Mouse (Mus musculus) MEL-GATA-1-ER (cell line): ENCODE data around the gene Cab39l.

Source experiments
- DNase-seq: peaks from one replicate; pipeline ENCODE4 v3.0.0-alpha.2; 2012; ENCODE audit warnings: low read depth; ENCODE audit errors: extremely low read depth

The Cab39l gene

DNA sequence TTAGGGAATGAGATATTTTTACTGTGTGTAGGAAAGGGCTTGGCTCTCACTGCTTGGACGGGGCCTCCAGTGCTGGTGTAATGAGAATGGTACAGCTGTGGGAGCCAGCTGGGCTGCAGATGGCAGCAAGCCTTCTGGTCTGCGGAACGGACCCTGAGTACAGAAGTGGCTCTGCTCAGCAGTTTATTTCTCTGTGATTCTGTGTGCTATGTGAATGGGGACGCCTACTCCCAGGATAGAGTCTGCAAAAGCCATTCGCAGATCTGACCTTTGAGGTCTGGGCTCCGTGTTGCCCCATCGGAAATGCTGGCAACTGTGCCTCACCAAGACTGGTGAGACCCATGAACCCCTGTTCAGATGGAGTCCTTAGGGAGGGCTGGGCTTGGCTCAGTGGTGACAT lies 187.1 kb downstream of the Cab39l start:
- DNase-seq: no peak

- DNase-seq: no peak
Observed at GRCm38 (mm10) chr14:59629308-59629707, 188.5 kb downstream of the Cab39l start.

- no peak for DNase-seq
Observed at GRCm38 (mm10) chr14:59630096-59630495, 189.3 kb downstream of the Cab39l start.

- no peak for DNase-seq
Observed at GRCm38 (mm10) chr14:59632067-59632466, 191.3 kb downstream of the Cab39l start.

DNA sequence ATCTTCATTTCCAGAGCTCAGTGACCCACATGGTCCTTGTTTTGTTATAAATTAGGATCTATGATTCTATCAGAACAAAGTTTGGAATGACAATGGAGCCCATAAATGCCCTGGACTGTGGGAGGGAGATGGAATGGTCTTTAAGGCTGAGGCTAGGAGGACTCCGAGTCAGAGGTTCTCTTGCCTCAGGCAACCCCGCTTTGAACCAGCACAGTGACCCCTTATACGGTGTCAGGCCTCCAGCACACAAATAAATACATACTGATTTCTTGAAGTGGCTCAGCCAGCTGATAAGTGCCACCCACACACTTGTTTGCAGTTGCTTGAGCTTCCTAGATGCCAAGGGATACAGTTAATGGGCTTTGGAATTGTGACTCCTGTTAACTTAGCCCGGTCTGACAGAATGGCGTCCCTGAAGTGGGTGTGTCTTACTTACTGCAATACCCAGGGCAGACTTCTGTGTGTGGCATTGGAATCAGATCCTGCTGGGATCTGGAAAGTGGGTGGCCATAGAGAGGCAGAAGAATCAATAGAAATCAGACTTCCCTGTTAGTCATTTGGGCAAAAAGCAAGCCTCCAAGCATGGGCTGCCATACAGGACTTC lies 192.6 kb downstream of the Cab39l start:
- DNase-seq: no peak

DNA sequence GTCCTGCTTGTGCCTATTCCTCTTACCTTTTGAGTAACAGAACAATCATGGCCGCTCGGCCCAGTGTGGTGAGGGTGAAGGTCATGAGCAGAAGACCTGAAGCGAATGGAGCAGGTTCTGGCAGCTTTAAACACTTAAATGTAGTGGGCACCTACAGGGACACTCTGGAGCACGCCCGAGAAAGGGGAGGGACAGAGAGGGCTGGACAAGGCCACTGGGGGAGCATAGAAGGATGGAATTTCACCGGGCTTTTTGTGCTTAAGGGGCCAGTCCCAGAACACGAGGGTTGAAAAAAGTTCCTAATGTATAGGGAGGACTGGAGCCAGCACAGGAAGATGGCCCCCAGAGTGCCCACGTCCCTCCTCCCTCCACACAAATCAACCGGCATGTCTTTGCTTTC lies 193.2 kb downstream of the Cab39l start:
- no peak for DNase-seq
